Mouse (Mus musculus): Measurements from ENCODE around the gene Adck2. TPM values are rescaled to one million over a fixed set of nuclear protein-coding genes. Genes with fewer than 3 reads are reported as not detected.

Gene Adck2
- polyA plus RNA-seq, 1 experiment: 5.8 TPM

DNA sequence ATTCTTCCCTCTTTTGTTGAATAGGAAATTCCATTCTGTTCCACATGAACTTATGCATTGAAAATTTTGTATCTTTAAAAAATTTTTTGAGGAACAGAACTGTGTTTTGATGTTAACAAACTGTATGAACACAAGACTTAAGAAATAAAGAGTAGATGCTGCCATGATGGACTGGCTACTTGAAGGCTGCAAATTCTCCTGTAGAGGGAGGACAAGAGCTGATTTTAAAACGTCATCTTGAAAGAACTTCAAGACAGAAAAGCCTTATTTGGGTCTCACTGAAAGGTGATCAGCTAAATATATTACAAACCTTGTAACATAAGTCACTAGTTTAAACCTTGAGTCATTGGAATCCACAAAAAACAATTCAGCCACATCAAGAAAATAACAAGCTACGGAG is 36.5 kb downstream of the Adck2 start:
- Histone ChIP-seq H3K27me3 (ENCODE audit: control insufficient read depth, insufficient read depth, insufficient read length) (no peaks in the 10 kb centered on the region), H3ac (ENCODE audit: control insufficient read depth, insufficient read length, low read depth) (no peak overlapping the region), H3K79me3 (ENCODE audit: low read depth) (no peaks in the 10 kb centered on the region), H3K36me3 (ENCODE audit: control insufficient read depth, insufficient read depth) (peaks cover 12% of the 10 kb centered on the region), H3K4me3 (ENCODE audit: insufficient read depth, poor library complexity, severe bottlenecking) (no peak overlapping the region), H3K79me2 (ENCODE audit: control insufficient read depth, insufficient read depth) (no peaks in the 10 kb centered on the region)
- TF ChIP-seq MYOG (IDR thresholded peaks at IDR 0.05; ENCODE audit: control insufficient read depth, extremely low read depth, insufficient read length): no peak
- no peak for TF ChIP-seq MYOD1 (IDR thresholded peaks at IDR 0.05; ENCODE audit: control insufficient read depth, insufficient read length, low read depth)
- TF ChIP-seq CEBPB (IDR thresholded peaks at IDR 0.05; ENCODE audit: low read depth): no peak
- no peak for TF ChIP-seq MAX (IDR thresholded peaks at IDR 0.05)
- no peak for TF ChIP-seq CTCF (IDR thresholded peaks at IDR 0.05; ENCODE audit: control insufficient read depth, insufficient read depth, insufficient read length)
- no peak for TF ChIP-seq USF1 (IDR thresholded peaks at IDR 0.05; ENCODE audit: low read depth)
- TF ChIP-seq FOSL1 (IDR thresholded peaks at IDR 0.05; ENCODE audit: insufficient read depth, low read length, poor library complexity, severe bottlenecking): no peak

DNA sequence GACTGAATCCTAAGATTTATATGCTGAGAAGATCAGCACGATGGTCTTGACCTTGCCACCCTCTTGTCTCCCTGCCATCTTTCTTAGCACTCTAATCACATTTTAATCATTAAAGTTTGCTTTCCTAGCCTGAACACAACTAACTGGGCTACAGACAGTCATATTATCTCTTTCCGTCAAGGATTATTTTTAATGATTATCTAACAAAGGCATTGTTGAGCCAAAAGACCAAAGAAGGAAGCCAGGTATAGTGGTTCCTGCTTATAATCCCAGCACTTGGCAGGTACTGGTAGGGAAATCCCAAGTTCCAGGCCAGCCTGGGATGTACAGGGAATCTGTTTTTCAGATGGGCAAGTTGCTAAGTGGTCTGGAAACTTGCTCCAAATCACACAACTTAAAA is 37.6 kb downstream of the Adck2 start:
- TF ChIP-seq MAX (IDR thresholded peaks at IDR 0.05) (no peak), MYOD1 (IDR thresholded peaks at IDR 0.05; ENCODE audit: control insufficient read depth, insufficient read length, low read depth) (no peak), CEBPB (IDR thresholded peaks at IDR 0.05; ENCODE audit: low read depth) (no peak), USF1 (IDR thresholded peaks at IDR 0.05; ENCODE audit: low read depth) (no peak), FOSL1 (IDR thresholded peaks at IDR 0.05; ENCODE audit: insufficient read depth, low read length, poor library complexity, severe bottlenecking) (no peak), MYOG (IDR thresholded peaks at IDR 0.05; ENCODE audit: control insufficient read depth, extremely low read depth, insufficient read length) (no peak), CTCF (IDR thresholded peaks at IDR 0.05; ENCODE audit: control insufficient read depth, insufficient read depth, insufficient read length) (no peak)
- Histone ChIP-seq H3K79me2 (ENCODE audit: control insufficient read depth, insufficient read depth) (no peaks in the 10 kb centered on the region), H3K4me3 (ENCODE audit: insufficient read depth, poor library complexity, severe bottlenecking) (no peak overlapping the region), H3K27me3 (ENCODE audit: control insufficient read depth, insufficient read depth, insufficient read length) (no peaks in the 10 kb centered on the region), H3ac (ENCODE audit: control insufficient read depth, insufficient read length, low read depth) (no peak overlapping the region), H3K36me3 (ENCODE audit: control insufficient read depth, insufficient read depth) (peaks cover 15% of the 10 kb centered on the region), H3K79me3 (ENCODE audit: low read depth) (no peaks in the 10 kb centered on the region)

Other genes with a start within 250 kb of the Adck2 start
- 18.6 TPM for gene Slc37a3, start 196.2 kb upstream of the Adck2 start, polyA plus RNA-seq (2012; fragmentation: generic; extraction: Trizol)
- gene Rab19, start 192.7 kb upstream of the Adck2 start, polyA plus RNA-seq (2012; fragmentation: generic; extraction: Trizol): not detected
- gene Mkrn1, start 153.4 kb upstream of the Adck2 start, polyA plus RNA-seq (2012; fragmentation: generic; extraction: Trizol): 30.9 TPM
- 11.5 TPM for gene Dennd2a, start 16.0 kb upstream of the Adck2 start, polyA plus RNA-seq (2012; fragmentation: generic; extraction: Trizol)
- not detected for gene Gm42420, start 11.9 kb downstream of the Adck2 start, polyA plus RNA-seq (2012; fragmentation: generic; extraction: Trizol)
- gene Ndufb2, start 18.7 kb downstream of the Adck2 start, polyA plus RNA-seq (2012; fragmentation: generic; extraction: Trizol): 243 TPM
- 2.2 TPM for gene Braf, start 151.6 kb downstream of the Adck2 start, polyA plus RNA-seq (2012; fragmentation: generic; extraction: Trizol)
- 133 TPM for gene Mrps33, start 237.1 kb downstream of the Adck2 start, polyA plus RNA-seq (2012; fragmentation: generic; extraction: Trizol)